Mouse (Mus musculus) olfactory bulb, adult 2 months (tissue): ENCODE measurements around the gene Zdhhc4.

Experiments used
- CTCF ChIP-seq: fragments of 200-500 bp; IDR thresholded peaks from 2 replicates; pipeline ENCODE4 v1.5.1; 2012; ENCODE audit warnings: low read depth, mild to moderate bottlenecking, low read length, moderate library complexity; ENCODE audit not compliant: insufficient read depth
- POLR2A ChIP-seq: fragments of 200-500 bp; IDR thresholded peaks from 2 replicates; pipeline ENCODE4 v1.6.1; 2012; ENCODE audit warnings: mild to moderate bottlenecking, low read depth, low read length, moderate library complexity; ENCODE audit not compliant: insufficient read depth

DNA sequence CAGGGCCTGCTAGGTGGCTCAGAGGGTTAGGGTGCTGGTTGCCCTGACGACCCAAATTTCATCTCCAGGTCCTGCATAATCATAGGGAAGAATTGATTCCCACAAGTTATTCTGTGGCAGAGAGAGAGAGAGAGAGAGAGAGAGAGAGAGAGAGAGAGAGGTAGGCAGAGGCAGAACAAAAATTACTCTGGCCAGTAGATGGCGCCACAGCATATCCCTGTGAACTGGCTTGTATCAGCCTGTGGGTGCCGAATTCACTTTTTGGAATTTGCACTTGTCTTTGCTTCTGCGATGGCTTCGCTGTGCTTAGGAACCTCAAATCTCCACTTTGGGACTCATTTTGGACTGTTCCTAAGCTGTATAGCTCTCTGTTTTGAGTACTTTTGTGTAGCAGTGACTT, 4.8 kb upstream of the Zdhhc4 start:
- TF ChIP-seq POLR2A (no peak), CTCF (no peak)
